Mouse (Mus musculus) embryonic stem cell, embryonic (primary cell): ENCODE results near the gene Tbpl2.

Source experiments
- CTCF ChIA-PET, 4 experiments: fragments of 300-600 bp in 2 of 4; fragments of 350-600 bp in 2 of 4; sonication (Branson Sonifier 250); formaldehyde crosslinking; loops; one replicate each; lab custom pipeline; 2022; ENCODE audit warnings: inconsistent platforms in 2 of 4; lab: Charles Lee
- POLR2A ChIA-PET, 4 experiments: fragments of 300-600 bp in 2 of 4; fragments of 350-600 bp in 2 of 4; sonication (Branson Sonifier 250); formaldehyde crosslinking; loops; one replicate each; lab custom pipeline; 2022; ENCODE audit warnings: antibody characterized with exemption in 4 of 4, inconsistent platforms in 1 of 4; lab: Charles Lee

Gene Tbpl2

DNA sequence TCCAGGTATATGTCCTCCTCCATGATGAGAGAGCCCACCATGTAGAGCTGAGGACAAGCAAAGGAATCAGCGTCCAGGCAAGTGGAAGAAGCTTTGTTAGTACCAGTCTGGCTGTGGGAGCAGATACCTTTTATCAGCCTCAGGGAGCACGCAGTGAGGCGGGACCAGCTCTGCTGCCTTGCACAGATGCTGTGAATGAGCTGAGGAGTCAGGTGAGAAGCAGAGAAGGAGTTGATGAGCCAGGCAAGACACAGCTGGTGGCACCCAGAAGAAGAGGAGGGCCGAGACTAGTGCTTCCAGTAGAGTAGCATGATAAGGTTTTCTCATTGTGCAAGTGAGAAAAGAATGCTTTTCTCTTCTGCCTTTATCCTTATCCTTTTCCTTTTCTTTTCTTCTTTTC, at the start of gene Tbpl2:
Gene Tbpl2 (minus strand): TSS at position 101 of the 400 bp plus-strand sequence.
- ChIA-PET CTCF (no interaction called here), POLR2A (no interaction called here)

DNA sequence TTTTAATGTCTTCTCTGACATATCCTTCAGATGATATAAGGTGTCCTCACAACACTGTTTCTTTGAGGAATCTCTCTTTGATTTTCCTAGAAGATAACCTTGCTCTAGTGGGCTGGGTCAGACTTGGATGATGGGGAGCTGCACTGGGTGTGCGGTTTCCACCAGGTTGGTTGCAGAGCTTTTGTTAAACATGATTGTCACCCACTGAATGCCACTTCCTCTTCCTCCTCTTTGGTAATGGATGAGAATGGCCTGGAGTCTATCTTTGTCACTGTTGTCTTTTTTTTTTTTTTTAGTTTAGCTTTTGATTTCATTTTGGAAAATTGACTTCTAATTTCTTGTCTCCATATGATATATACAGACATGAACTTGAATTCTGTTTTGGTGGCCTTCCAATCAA, 38.0 kb upstream of the Tbpl2 start:
- POLR2A ChIA-PET: no interaction called here
- CTCF ChIA-PET: interaction anchor here in 2 of 4 experiments (0.6 to 0.7 kb wide), 2 partner anchors 49 to 1568 kb away, joined by 4 to 6 read pairs; no protein-coding TSS in a partner anchor

DNA sequence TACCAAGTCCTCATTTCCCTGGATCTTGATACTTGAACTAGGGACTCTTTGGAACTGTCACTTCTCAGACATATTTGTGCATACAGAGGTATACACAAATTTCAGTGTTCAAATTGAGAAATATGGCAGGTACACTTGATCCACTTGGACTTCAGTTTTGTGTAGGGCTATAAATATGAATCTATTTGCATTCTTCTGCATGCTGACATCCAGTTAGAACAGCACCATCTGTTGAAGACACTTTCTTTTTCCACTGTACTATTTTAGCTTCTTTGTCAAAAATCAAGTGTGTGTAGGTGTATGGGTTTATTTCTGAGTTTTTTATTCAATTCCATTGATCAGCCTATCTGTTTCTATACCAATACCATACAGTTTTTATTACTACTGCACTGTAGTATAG, 12.7 kb upstream of the Tbpl2 start:
- CTCF ChIA-PET: no interaction called here
- POLR2A ChIA-PET: interaction anchor here in 1 of 4 experiments (0.7 kb wide), 1 partner anchor 301 kb away, joined by 3 read pairs; no protein-coding TSS in a partner anchor

DNA sequence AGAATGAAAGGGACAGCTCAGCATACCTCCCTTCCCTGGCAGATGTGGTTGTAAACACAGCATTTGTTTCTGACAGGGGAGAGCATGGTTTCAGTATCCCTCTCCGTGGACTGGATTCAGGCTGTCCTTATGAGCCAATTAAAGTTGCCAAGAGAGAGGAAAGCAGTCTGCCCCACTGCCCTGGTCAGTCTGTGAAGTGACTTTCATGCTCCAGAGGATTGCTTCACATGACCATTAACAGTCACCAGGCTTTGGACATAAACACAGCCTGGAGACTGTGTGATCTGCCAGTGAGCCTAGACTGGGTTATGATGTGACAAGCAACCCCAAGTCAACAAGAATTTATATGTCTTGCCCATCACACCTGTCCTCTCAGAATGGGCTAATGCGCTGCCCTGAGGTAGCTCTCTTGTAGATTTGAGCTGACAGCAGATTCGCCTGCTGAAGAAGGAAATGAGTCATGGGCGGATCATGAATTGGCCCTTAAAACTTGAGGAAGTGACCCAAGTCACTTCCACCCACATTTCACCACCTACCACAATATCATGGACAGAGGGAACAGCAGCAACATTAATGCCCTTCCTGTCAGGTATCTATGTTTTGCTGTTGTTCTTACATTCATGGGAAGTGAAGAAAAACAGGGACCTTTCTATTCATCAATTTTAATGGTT, 7.4 kb upstream of the Tbpl2 start:
- ChIA-PET CTCF (no interaction called here), POLR2A (no interaction called here)

DNA sequence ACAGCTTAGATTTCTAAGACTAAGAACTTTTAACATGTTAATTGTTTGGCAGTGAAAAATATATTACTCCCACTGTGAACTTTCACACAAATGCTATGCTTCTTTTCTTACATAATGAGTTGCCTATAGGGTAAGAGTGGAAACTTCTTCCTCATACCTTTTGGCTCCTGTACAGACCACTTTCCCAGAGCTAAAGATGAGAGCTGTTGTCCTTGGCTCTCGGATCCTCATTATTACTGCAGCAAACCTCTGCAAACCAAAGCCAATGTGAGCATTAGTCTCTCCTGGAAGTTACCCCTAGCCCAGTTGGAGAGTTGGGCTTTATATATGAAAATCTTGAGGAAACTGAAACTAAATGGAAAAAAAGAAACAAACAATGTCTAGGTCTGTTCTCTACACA, 5.5 kb downstream of the Tbpl2 start:
- ChIA-PET CTCF (no interaction called here), POLR2A (no interaction called here)

DNA sequence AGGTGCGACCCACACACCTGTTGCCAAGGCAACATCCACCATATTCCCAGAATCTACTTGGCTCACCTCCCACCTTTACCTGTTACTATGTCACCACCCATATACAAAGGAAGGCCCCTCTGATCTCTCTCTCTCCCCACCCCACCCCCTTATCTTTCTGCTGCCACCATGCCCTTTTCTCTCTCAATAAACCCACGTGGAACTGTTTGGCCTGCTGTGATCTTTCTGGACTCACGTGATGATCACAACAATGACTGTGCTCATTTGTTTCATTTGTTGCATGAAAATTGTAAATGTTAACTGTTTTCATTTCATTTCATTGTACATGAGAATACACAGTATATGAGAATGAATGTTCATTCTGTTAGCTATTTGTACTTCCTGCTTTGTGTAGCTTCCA, 45.9 kb downstream of the Tbpl2 start:
- ChIA-PET POLR2A (no interaction called here), CTCF (no interaction called here)

DNA sequence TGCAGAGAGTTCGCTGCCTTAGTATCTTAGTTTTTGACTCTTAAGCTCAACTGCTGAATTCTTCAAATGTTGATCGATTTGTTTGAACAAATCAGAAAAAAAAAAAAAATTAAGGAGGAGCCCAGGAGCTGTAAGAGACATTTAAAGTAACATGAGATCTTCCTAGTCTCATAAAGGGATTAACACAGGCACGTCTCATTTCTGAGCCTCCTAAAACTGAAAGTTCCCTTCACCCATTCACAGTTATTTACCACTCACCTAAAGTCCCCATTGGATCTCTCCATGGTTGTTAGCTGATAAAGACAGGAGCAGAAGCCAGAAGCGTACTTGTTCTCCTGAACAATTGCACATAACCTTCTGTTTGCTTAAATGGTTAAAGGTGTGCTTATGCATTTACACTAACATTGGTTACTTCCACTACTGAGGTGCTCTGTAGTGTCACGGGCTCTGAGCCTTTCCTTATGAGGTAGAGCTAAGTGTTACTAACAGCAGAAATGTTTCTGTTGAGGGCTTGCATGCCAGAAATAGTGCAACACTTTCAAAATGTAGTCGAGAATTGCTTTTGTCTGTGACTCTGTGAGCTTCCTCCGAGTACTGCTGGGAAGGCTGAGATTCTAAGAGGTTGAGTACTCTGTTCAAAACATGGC, 46.9 kb downstream of the Tbpl2 start, which contains the start of gene Hnmt:
Gene Hnmt (minus strand): TSS at position 51 of the 647 bp plus-strand sequence.
- ChIA-PET POLR2A (interaction anchor here in 1 of 4 experiments (0.7 kb wide), 1 partner anchor 463 kb away, joined by 3 read pairs; no protein-coding TSS in a partner anchor), CTCF (no interaction called here)

DNA sequence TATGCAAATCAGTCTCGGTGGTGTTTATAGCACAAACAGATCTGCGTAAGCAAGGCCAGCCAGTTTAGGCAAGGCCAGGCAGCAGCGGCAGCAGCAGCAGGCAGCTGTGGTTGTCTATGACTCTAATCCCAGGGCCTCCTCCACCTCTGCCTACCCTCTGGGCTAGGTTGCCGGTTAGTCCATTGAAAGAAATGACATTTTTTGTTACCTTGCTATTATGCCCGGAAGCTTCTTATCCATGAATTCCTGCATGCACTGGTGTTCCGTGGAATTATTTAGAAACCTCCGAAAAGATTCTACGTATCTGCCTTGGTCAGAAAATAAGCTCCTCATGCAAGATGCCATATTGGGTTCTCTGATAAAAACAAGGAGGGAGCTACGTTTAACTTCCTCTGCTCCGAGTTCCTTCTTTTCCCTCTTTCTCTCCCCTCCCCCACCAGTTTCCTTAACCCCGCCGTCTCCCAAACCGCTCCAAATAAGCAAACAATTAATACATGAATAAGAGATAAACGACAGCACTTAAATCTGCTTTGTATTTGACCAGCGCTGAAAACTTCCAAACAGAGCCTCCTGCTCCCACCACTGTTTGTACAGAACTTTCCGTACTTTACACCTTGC, 47.8 kb downstream of the Tbpl2 start:
- CTCF ChIA-PET: interaction anchor here in 1 of 4 experiments (0.6 kb wide), 2 partner anchors 44 to 153 kb away, joined by 3 to 5 read pairs; no protein-coding TSS in a partner anchor

DNA sequence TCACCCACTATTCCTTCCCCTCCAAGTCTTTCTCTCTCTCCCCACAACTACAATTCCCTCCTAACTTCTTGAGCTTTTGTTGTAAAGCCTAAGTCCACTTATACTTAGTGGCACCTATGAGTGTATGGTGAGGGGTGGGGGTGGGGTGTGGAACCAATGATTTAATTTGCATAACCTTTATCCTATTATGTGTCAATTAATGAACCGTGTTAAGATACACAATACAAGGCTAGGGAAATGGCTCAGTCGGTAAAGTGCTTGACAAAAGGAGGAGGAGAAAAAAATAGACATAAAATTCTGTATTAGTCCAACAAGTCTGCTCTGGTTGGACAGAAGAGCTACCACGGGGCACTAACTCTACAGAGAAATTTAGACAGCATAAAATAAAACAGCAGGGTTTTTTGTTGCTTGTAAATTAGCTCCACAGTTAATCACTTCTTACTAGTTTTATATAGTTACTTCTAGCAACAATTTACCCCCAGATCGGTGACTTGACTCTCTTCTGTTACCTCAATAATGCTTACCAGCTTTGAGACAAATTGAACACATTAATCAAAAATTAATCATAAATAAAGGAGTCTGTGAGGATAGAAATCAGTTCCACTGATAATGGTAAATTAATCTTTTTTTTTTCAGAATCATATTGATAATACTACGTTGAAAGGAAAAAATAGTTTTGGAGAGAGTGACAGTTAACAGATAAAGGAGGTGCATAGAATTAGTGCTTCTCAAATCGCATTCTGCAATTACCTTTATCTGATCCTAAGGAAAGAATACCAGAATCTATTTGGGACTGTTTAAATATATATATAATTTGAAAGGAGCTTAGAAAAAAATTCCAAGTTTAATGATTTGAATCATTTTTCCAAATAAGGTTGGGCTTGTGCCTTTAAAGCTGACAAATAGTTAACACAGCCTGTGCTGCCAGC, 48.6 kb downstream of the Tbpl2 start:
- POLR2A ChIA-PET: interaction anchor here in 1 of 4 experiments (0.5 to 1.1 kb wide), 2 partner anchors 39 to 370 kb away, joined by 4 to 5 read pairs; no protein-coding TSS in a partner anchor
- CTCF ChIA-PET: interaction anchor here in 1 of 4 experiments (0.6 kb wide), 1 partner anchor 153 kb away, joined by 3 read pairs; no protein-coding TSS in a partner anchor

More for the DNA sequence above, 47.8 kb downstream of the Tbpl2 start:
- POLR2A ChIA-PET: interaction anchor here in 1 of 4 experiments (0.7 to 1.1 kb wide), 2 partner anchors 38 to 462 kb away, joined by 3 to 5 read pairs; no protein-coding TSS in a partner anchor

DNA sequence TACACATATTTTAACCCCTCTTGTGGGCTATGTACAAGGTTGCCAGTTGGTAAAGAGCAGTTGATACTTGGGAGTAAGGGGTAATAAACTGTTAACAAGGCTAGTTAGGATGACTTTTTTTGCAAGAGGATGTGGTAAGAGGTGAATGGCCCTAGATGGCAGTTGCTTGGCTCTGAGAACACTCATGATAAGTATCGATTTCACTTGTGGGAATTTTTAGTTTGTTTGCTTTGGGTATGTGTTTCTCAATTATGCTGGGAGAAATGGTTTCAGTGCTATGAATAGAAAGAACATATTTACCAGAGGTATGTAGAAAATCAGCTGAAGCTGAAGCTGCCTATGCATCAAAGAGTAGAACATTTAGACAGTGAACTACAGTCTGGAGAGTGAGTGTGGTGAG, 53.5 kb downstream of the Tbpl2 start:
- ChIA-PET POLR2A (no interaction called here), CTCF (no interaction called here)

DNA sequence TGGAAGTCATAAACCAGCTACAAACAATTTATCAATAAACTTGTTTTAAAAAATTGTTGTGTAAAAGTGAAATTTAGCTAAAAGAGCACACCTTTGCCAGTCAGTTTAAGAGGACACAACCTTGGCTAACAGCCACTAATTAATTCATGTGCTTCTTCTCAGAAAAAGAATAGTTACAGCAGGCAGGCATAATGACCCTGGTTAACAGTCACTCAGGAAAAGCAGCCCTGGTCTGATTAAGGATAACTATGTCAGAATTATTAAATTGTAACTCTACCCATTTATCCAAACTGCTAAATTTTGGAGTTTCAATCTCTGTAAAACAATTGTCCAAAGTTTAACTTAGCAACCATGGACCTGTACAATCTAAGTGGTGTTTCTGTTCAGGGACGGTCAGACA, 55.9 kb downstream of the Tbpl2 start:
- CTCF ChIA-PET: no interaction called here
- POLR2A ChIA-PET: no interaction called here
